Mouse (Mus musculus) midbrain, embryonic 16.5 days (tissue): ENCODE results near the gene Msmo1. TPM values are rescaled to one million over a fixed set of nuclear protein-coding genes. Genes with fewer than 3 reads are reported as not detected.

ENCODE experiments used
- ATAC-seq: fragments of 200-750 bp; cut with Nextera tagmentation; 2 replicates; pipeline ENCODE4 v1.8.0; 2017; ENCODE audit warnings: moderate TSS enrichment
- H3K27ac ChIP-seq: fragments of 300-500 bp; sonication (generic); 2 replicates; pipeline ENCODE4 v1.5.1; 2014; ENCODE audit warnings: mild to moderate bottlenecking, low read length, mixed read lengths
- H3K27me3 ChIP-seq: fragments of 300-500 bp; sonication (generic); 2 replicates; pipeline ENCODE4 v1.6.1; 2014; ENCODE audit warnings: low read depth, low read length, mixed read lengths; ENCODE audit not compliant: control insufficient read depth, insufficient read depth
- H3K36me3 ChIP-seq: fragments of 300-500 bp; sonication (generic); 2 replicates; pipeline ENCODE4 v1.6.1; 2014; ENCODE audit warnings: mild to moderate bottlenecking, low read length, moderate library complexity, mixed read lengths; ENCODE audit not compliant: control insufficient read depth, insufficient read depth
- H3K4me1 ChIP-seq: fragments of 300-500 bp; sonication (generic); 2 replicates; pipeline ENCODE4 v1.6.1; 2014; ENCODE audit warnings: mild to moderate bottlenecking, low read length, mixed read lengths; ENCODE audit not compliant: control insufficient read depth, insufficient read depth
- H3K4me2 ChIP-seq: fragments of 300-500 bp; sonication (generic); 2 replicates; pipeline ENCODE4 v1.6.1; 2014; ENCODE audit warnings: mild to moderate bottlenecking, low read length, mixed read lengths
- H3K4me3 ChIP-seq: fragments of 300-500 bp; sonication (generic); 2 replicates; pipeline ENCODE4 v1.5.1; 2014; ENCODE audit warnings: low read depth, mild to moderate bottlenecking, low read length, moderate library complexity, mixed read lengths
- H3K9ac ChIP-seq: fragments of 300-500 bp; sonication (generic); 2 replicates; pipeline ENCODE4 v1.6.1; 2014; ENCODE audit warnings: low read depth, low read length, mixed read lengths
- H3K9me3 ChIP-seq: fragments of 300-500 bp; sonication (generic); replicated peaks from 2 replicates; pipeline ENCODE4 v1.6.1; 2014; ENCODE audit warnings: mild to moderate bottlenecking, low read length, mixed read lengths; ENCODE audit not compliant: control insufficient read depth, poor library complexity, severe bottlenecking
- WGBS: fragments of 180-500 bp; shearing (Covaris S2); extraction: QIAGEN DNeasy Blood & Tissue Kit; methylation state at CpG from one replicate; pipeline ENCODE4 v1.1.7; 2014; 5-methylcytosine and 5-hydroxymethylcytosine counted together
- polyA plus RNA-seq: library from polyadenylated mRNA; unstranded; fragments of >200 nt; fragmentation: Nextera tagmentation; extraction: Ambion mirVana; gene quantifications from 2 replicates; pipeline ENCODE4 v1.2.1, GENCODE M21; 2015

The Msmo1 gene
- polyA plus RNA-seq, 1 experiment from 2014 or later: 200 TPM

DNA sequence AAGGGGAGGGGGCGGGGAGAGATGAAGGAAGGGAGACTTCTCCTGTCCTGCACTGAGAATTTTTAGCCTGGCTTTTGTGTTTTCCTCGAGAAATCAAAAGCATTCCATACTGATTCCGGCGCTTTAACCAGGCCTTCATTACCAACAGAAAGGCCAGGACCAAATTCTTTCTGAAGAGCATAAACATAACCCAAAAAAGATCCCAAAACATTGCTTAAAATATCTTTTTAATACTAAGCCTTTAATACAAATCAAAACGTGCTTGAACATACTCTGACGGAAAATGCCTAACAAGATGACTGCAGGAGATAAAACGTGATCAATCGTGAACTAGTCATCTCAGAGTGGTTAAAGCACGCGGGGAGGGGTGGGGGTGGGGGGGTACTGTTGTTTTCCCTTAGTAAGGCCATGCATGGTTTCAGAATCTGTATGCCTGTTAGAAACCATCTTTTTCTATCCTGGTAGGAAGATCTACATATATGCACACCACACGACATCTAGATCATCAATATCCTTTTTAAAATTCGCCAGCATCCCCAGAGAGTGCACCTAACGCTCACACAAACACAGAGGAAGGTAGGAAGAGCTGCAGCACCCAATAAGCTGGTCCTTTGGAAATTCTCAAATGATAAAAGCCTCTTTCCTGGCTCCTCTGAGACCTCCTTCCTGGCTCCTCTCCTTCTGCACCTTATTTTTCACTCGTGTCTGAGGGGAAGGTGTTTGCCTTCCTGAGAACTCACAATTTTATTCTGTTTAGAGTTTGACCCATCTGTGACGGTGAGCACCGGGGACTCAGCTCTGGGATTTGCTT is 41.8 kb downstream of the Msmo1 start:
- 4% methylated on average over 16 of the region's 16 CpGs for WGBS
- peaks cover 25% of the 10 kb centered on the region for H3K4me1 ChIP-seq
- no peaks in the 10 kb centered on the region for H3K36me3 ChIP-seq
- H3K9me3 ChIP-seq: no peaks in the 10 kb centered on the region
- H3K27me3 ChIP-seq: no peaks in the 10 kb centered on the region
- H3K4me2 ChIP-seq: peak overlapping the region; percentile 71
- peak overlapping the region; percentile 100 for H3K27ac ChIP-seq
- peak overlapping the region; percentile 99 for H3K9ac ChIP-seq
- H3K4me3 ChIP-seq: peak overlapping the region; percentile 72
- ATAC-seq: peak; percentile 6; the same call in 1 of the 2 replicates

- Histone ChIP-seq H3K4me1 (peaks cover 25% of the 10 kb centered on the region), H3K9ac (peak overlapping the region; percentile 99), H3K9me3 (no peaks in the 10 kb centered on the region), H3K27me3 (no peaks in the 10 kb centered on the region), H3K4me2 (peak overlapping the region; percentile 71), H3K36me3 (no peaks in the 10 kb centered on the region), H3K4me3 (peak overlapping the region; percentile 72), H3K27ac (peak overlapping the region; percentile 100)
- ATAC-seq: no peak
- 30% methylated on average over 6 of the region's 6 CpGs for WGBS
Observed at GRCm38 (mm10) chr8:64690845-64691244, 42.7 kb downstream of the Msmo1 start.

GRCm38 (mm10) chr8:64690306-64690705 is 43.3 kb downstream of the Msmo1 start:
- no peaks in the 10 kb centered on the region for H3K36me3 ChIP-seq
- H3K4me3 ChIP-seq: peak overlapping the region; percentile 72
- no peaks in the 10 kb centered on the region for H3K27me3 ChIP-seq
- peak overlapping the region; percentile 46; the same call in 1 of the 2 replicates for H3K27ac ChIP-seq
- peak overlapping the region; percentile 71 for H3K4me2 ChIP-seq
- no peak for ATAC-seq
- 59% methylated on average over 6 of the region's 6 CpGs for WGBS
- H3K4me1 ChIP-seq: peaks cover 25% of the 10 kb centered on the region
- H3K9ac ChIP-seq: peak overlapping the region; percentile 16; the same call in 1 of the 2 replicates
- no peaks in the 10 kb centered on the region for H3K9me3 ChIP-seq

DNA sequence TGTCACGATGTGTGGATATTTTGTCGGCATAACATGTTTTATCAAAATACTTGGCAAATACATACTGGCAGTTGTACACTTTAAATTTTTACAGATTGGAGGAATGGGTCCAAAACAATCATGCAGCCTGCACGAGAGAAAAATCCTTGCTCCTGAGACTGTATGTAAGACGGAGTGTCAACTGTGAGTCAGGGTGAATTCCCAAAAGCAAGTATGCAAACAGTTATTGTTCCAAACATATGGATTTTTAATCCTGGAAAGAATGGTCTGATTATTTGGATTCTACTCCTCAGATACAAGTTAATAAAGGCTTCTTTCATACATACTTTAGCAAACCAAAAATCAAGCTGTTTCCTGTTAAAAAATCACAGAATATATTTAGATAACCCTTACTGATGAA is 44.9 kb downstream of the Msmo1 start:
- H3K4me2 ChIP-seq: no peak overlapping the region
- no peak overlapping the region for H3K9ac ChIP-seq
- no peak overlapping the region for H3K4me3 ChIP-seq
- no peaks in the 10 kb centered on the region for H3K27me3 ChIP-seq
- H3K4me1 ChIP-seq: peaks cover 31% of the 10 kb centered on the region
- no peaks in the 10 kb centered on the region for H3K9me3 ChIP-seq
- no peak overlapping the region for H3K27ac ChIP-seq
- WGBS: 60% methylated on average over 4 of the region's 4 CpGs
- ATAC-seq: no peak
- no peaks in the 10 kb centered on the region for H3K36me3 ChIP-seq

DNA sequence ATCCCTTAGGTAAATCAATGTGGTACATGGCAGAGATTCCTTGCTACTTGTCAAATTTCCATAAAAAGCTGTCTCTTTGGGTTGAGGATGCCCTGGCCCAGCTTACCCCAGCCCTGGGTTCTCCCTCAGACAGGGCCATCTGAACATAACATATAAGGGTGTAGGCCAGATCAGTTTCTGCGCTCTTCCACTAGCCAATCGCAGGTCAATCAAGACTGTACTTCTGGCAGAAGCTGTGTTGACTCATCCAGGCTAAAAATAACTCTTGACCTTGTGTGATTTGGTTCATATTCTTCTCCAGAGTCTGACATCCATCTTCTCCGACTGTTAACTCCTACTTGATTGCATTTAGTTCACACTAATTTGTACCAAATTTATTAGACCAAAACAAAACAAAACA is 45.4 kb downstream of the Msmo1 start:
- WGBS: 76% methylated on average over 3 of the region's 3 CpGs
- H3K9me3 ChIP-seq: no peaks in the 10 kb centered on the region
- no peaks in the 10 kb centered on the region for H3K36me3 ChIP-seq
- H3K4me1 ChIP-seq: peaks cover 26% of the 10 kb centered on the region
- H3K27me3 ChIP-seq: no peaks in the 10 kb centered on the region
- H3K4me2 ChIP-seq: no peak overlapping the region
- H3K27ac ChIP-seq: no peak overlapping the region
- no peak overlapping the region for H3K9ac ChIP-seq
- no peak overlapping the region for H3K4me3 ChIP-seq
- no peak for ATAC-seq

GRCm38 (mm10) chr8:64682501-64682900 is 51.1 kb downstream of the Msmo1 start:
- WGBS: 70% methylated on average over 3 of the region's 3 CpGs
- ATAC-seq: no peak
- H3K4me1 ChIP-seq: peaks cover 6% of the 10 kb centered on the region; the same call in 1 of the 2 replicates
- no peak overlapping the region for H3K4me2 ChIP-seq
- H3K36me3 ChIP-seq: no peaks in the 10 kb centered on the region
- H3K9ac ChIP-seq: no peak overlapping the region
- H3K27me3 ChIP-seq: no peaks in the 10 kb centered on the region
- no peak overlapping the region for H3K4me3 ChIP-seq
- H3K9me3 ChIP-seq: no peaks in the 10 kb centered on the region
- H3K27ac ChIP-seq: no peak overlapping the region

DNA sequence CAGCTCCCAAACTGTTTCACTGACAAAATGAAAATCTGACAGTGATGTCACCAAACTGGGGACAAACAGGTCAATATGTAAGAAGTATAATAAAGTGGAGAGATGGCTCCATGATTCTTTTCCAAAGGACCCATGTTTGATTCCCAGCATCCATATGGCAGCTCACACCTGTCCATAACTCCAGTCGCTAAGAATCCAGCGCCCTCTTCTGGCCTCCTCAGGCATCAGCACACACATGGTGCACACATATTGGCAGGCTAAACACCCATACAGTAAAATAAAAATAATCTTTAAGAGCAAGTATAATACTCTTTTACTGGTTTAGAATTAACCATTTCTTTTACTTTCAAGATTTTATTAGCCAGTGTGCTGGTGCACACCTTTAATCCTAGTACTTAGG is 57.2 kb downstream of the Msmo1 start:
- Histone ChIP-seq H3K4me3 (no peak overlapping the region), H3K9ac (no peak overlapping the region), H3K27ac (no peak overlapping the region), H3K9me3 (no peaks in the 10 kb centered on the region), H3K36me3 (no peaks in the 10 kb centered on the region), H3K4me2 (no peak overlapping the region), H3K27me3 (no peaks in the 10 kb centered on the region), H3K4me1 (peaks cover 7% of the 10 kb centered on the region)
- 77% methylated on average over 2 of the region's 2 CpGs for WGBS
- ATAC-seq: no peak

GRCm38 (mm10) chr8:64674951-64675585 is 58.5 kb downstream of the Msmo1 start:
- 65% methylated on average over 8 of the region's 8 CpGs for WGBS
- Histone ChIP-seq H3K27ac (no peak overlapping the region), H3K9me3 (no peaks in the 10 kb centered on the region), H3K4me1 (peaks cover 7% of the 10 kb centered on the region), H3K27me3 (no peaks in the 10 kb centered on the region), H3K4me2 (no peak overlapping the region), H3K4me3 (no peak overlapping the region), H3K9ac (no peak overlapping the region), H3K36me3 (no peaks in the 10 kb centered on the region)
- no peak for ATAC-seq

DNA sequence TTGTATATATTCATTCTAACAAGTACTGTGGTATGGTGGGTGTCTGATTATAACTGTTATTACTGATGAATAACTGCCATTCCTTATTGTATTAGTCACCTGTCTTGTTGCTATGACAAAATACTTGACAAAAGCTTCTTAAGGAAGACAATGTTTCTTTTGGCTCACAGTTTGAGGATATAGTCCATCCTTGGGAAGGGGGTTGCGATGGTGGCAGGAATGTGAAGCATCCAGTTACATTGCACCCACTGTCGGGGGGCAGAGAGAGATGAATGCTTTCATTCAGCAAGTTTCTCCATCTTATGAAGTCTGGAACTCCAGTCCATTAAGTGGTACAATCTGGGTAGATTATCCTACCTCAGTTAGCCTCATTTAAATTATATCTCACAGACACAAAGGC is 60.7 kb downstream of the Msmo1 start:
- Histone ChIP-seq H3K4me3 (no peak overlapping the region), H3K4me2 (no peak overlapping the region), H3K9ac (no peak overlapping the region), H3K27ac (no peak overlapping the region), H3K27me3 (no peaks in the 10 kb centered on the region), H3K36me3 (no peaks in the 10 kb centered on the region), H3K4me1 (peaks cover 7% of the 10 kb centered on the region), H3K9me3 (no peaks in the 10 kb centered on the region)
- no peak for ATAC-seq
- whole genome bisulfite sequencing: 57% methylated on average over 2 of the region's 2 CpGs
